Mouse (Mus musculus) lung, embryonic 14.5 days (tissue): ENCODE measurements around the gene Hist1h2aa. TPM values are rescaled to one million over a fixed set of nuclear protein-coding genes. Genes with fewer than 3 reads are reported as not detected.

Experiments used
- ATAC-seq: fragments of 200-750 bp; cut with Nextera tagmentation; 2 replicates; pipeline ENCODE4 v1.8.0; 2017; ENCODE audit warnings: mild to moderate bottlenecking, moderate TSS enrichment, moderate library complexity; ENCODE audit not compliant: insufficient read depth
- DNase-seq: peaks from one replicate; pipeline ENCODE4 v3.0.0-alpha.2; 2015
- H3K27ac ChIP-seq: fragments of 300-500 bp; sonication (generic); 2 replicates; pipeline ENCODE4 v1.5.1; 2014; ENCODE audit warnings: low read depth, mild to moderate bottlenecking, moderate library complexity
- H3K27me3 ChIP-seq: fragments of 300-500 bp; sonication (generic); 2 replicates; pipeline ENCODE4 v1.6.1; 2014; ENCODE audit warnings: low read length, control low read depth; ENCODE audit not compliant: insufficient read depth
- H3K36me3 ChIP-seq: fragments of 300-500 bp; sonication (generic); 2 replicates; pipeline ENCODE4 v1.6.1; 2014; ENCODE audit warnings: control low read depth; ENCODE audit not compliant: insufficient read depth
- H3K4me1 ChIP-seq: fragments of 300-500 bp; sonication (generic); 2 replicates; pipeline ENCODE4 v1.6.1; 2014; ENCODE audit warnings: antibody characterized with exemption, control low read depth; ENCODE audit not compliant: insufficient read depth
- H3K4me2 ChIP-seq: fragments of 300-500 bp; sonication (generic); 2 replicates; pipeline ENCODE4 v1.6.1; 2014; ENCODE audit warnings: mild to moderate bottlenecking
- H3K4me3 ChIP-seq: fragments of 300-500 bp; sonication (generic); 2 replicates; pipeline ENCODE4 v1.5.1; 2014; ENCODE audit warnings: low read depth, low read length
- H3K9ac ChIP-seq: fragments of 300-500 bp; sonication (generic); 2 replicates; pipeline ENCODE4 v1.6.1; 2014
- H3K9me3 ChIP-seq: fragments of 300-500 bp; sonication (generic); 2 replicates; pipeline ENCODE4 v1.6.1; 2016; ENCODE audit warnings: low read depth, low read length, control low read depth
- CTCF ChIP-seq: IDR thresholded peaks from 2 replicates; pipeline ENCODE4 v1.5.1; 2016; ENCODE audit warnings: antibody characterized with exemption, low read depth
- WGBS: fragments of 180-500 bp; shearing (Covaris S2); extraction: QIAGEN DNeasy Blood & Tissue Kit; methylation state at CpG from one replicate; pipeline ENCODE4 v1.1.7; 2014; 5-methylcytosine and 5-hydroxymethylcytosine counted together
- polyA plus RNA-seq: library from polyadenylated mRNA; unstranded; fragments of >200 nt; fragmentation: Nextera tagmentation; extraction: Ambion mirVana; gene quantifications from 2 replicates; pipeline ENCODE4 v1.2.1, GENCODE M21; 2014

Hist1h2aa gene
- polyA plus RNA-seq, 1 experiment from 2014 or later: not detected

- Histone ChIP-seq H3K9me3 (no peaks in the 10 kb centered on the region), H3K4me1 (no peaks in the 10 kb centered on the region), H3K9ac (no peak overlapping the region), H3K4me2 (no peak overlapping the region), H3K27ac (no peak overlapping the region), H3K4me3 (no peak overlapping the region), H3K27me3 (no peaks in the 10 kb centered on the region), H3K36me3 (no peaks in the 10 kb centered on the region)
- WGBS: 91% methylated on average over 5 of the region's 5 CpGs
- no peak for DNase-seq
- TF ChIP-seq CTCF: no peak
- ATAC-seq: no peak
Measured at GRCm38 (mm10) chr13:23906906-23907305, 27.4 kb upstream of the Hist1h2aa start.

GRCm38 (mm10) chr13:23910121-23910520 is 24.1 kb upstream of the Hist1h2aa start:
- Histone ChIP-seq H3K27me3 (no peaks in the 10 kb centered on the region), H3K9me3 (no peaks in the 10 kb centered on the region), H3K9ac (no peak overlapping the region), H3K27ac (no peak overlapping the region), H3K4me3 (no peak overlapping the region), H3K4me1 (no peaks in the 10 kb centered on the region), H3K36me3 (no peaks in the 10 kb centered on the region), H3K4me2 (no peak overlapping the region)
- no peak for TF ChIP-seq CTCF
- DNase-seq: no peak
- 71% methylated on average over 5 of the region's 5 CpGs for WGBS
- ATAC-seq: no peak

GRCm38 (mm10) chr13:23911335-23911734 is 22.9 kb upstream of the Hist1h2aa start:
- TF ChIP-seq CTCF: no peak
- H3K36me3 ChIP-seq: no peaks in the 10 kb centered on the region
- H3K4me1 ChIP-seq: no peaks in the 10 kb centered on the region
- DNase-seq: no peak
- no peaks in the 10 kb centered on the region for H3K27me3 ChIP-seq
- ATAC-seq: no peak
- H3K9me3 ChIP-seq: no peaks in the 10 kb centered on the region
- no peak overlapping the region for H3K27ac ChIP-seq
- no peak overlapping the region for H3K4me2 ChIP-seq
- 74% methylated on average over 5 of the region's 5 CpGs for WGBS
- no peak overlapping the region for H3K9ac ChIP-seq
- no peak overlapping the region for H3K4me3 ChIP-seq

- H3K27ac ChIP-seq: no peak overlapping the region
- TF ChIP-seq CTCF: no peak
- no peaks in the 10 kb centered on the region for H3K9me3 ChIP-seq
- H3K9ac ChIP-seq: no peak overlapping the region
- WGBS: 45% methylated on average over 6 of the region's 6 CpGs
- H3K36me3 ChIP-seq: no peaks in the 10 kb centered on the region
- H3K4me2 ChIP-seq: no peak overlapping the region
- H3K4me1 ChIP-seq: no peaks in the 10 kb centered on the region
- no peaks in the 10 kb centered on the region for H3K27me3 ChIP-seq
- no peak; the same call in 1 of the 2 replicates for ATAC-seq
- DNase-seq: peak; percentile 28
- H3K4me3 ChIP-seq: no peak overlapping the region
Measured at GRCm38 (mm10) chr13:23913791-23914306, 20.4 kb upstream of the Hist1h2aa start.

- H3K4me3 ChIP-seq: no peak within 1 kb of the TSS
Measured at GRCm38 (mm10) chr13:23914376-23915167, 19.7 kb upstream of the Hist1h2aa start, which contains the start of gene Slc17a4. Slc17a4 (minus strand) TSS chr13:23915009.

GRCm38 (mm10) chr13:23916132-23916531 is 18.1 kb upstream of the Hist1h2aa start:
- Histone ChIP-seq H3K27ac (no peak overlapping the region), H3K4me1 (no peaks in the 10 kb centered on the region), H3K9me3 (no peaks in the 10 kb centered on the region), H3K4me3 (no peak overlapping the region), H3K9ac (no peak overlapping the region), H3K4me2 (no peak overlapping the region), H3K36me3 (no peaks in the 10 kb centered on the region), H3K27me3 (no peaks in the 10 kb centered on the region)
- 78% methylated on average over 1 of the region's 1 CpGs for WGBS
- ATAC-seq (no peak), DNase-seq (no peak)
- TF ChIP-seq CTCF: no peak

More at GRCm38 (mm10) chr13:23914376-23915167, 19.7 kb upstream of the Hist1h2aa start, which contains the start of gene Slc17a4:
- WGBS: 56% methylated on average over 9 of the region's 9 CpGs
- Histone ChIP-seq H3K9me3 (no peaks in the 10 kb centered on the region), H3K4me1 (no peaks in the 10 kb centered on the region), H3K27me3 (no peaks in the 10 kb centered on the region), H3K36me3 (no peaks in the 10 kb centered on the region), H3K9ac (no peak within 1 kb of the TSS), H3K4me2 (no peak within 1 kb of the TSS), H3K27ac (no peak within 1 kb of the TSS)
- ATAC-seq: no peak
- no peak for TF ChIP-seq CTCF
- DNase-seq: no peak

- Histone ChIP-seq H3K36me3 (no peaks in the 10 kb centered on the region), H3K4me2 (no peak overlapping the region), H3K27me3 (no peaks in the 10 kb centered on the region), H3K9me3 (no peaks in the 10 kb centered on the region), H3K27ac (no peak overlapping the region), H3K4me1 (no peaks in the 10 kb centered on the region), H3K4me3 (no peak overlapping the region), H3K9ac (no peak overlapping the region)
- 21% methylated on average over 4 of the region's 4 CpGs for whole genome bisulfite sequencing
- ATAC-seq (no peak), DNase-seq (no peak)
- no peak for TF ChIP-seq CTCF
Measured at GRCm38 (mm10) chr13:23917674-23918073, 16.6 kb upstream of the Hist1h2aa start.
